Mouse (Mus musculus): ENCODE measurements around the gene Pde4b. TPM values are rescaled to one million over a fixed set of nuclear protein-coding genes. Genes with fewer than 3 reads are reported as not detected.

The Pde4b gene
- polyA plus RNA-seq, 1 experiment = 19.0 TPM

DNA sequence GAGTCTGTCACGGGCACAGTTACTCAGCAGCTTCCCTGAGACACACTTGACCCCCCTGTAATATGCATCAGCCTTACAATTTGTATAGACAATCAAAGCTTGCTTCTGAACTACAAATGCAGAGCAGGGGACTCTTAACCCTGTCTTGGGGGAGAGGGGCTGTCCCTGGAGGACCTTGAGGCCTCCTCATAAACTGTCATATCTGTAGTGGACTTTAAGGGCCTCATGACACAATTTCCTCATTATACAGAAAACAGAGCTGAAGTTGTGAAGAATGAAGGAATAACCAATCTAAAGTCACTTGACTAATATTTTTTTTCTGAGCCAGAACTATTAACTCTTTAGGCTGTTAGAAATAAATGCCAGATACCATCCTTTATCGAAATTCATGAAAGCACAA is 505.2 kb downstream of the Pde4b start:
- TF ChIP-seq POLR2A (IDR thresholded peaks at IDR 0.05; ENCODE audit: low read depth, low read length) = no peak
- TF ChIP-seq CTCF (IDR thresholded peaks at IDR 0.05; ENCODE audit: borderline replicate concordance, insufficient read depth, low read length) = no peak
- Histone ChIP-seq H3K4me3 (ENCODE audit: insufficient read depth, low read length) (no peak overlapping the region), H3K4me1 (ENCODE audit: control insufficient read depth, insufficient read depth, low read length) (peaks cover 7% of the 10 kb centered on the region; the same call in 1 of the 2 replicates), H3K27ac (ENCODE audit: insufficient read depth, low read length) (no peak overlapping the region)

DNA sequence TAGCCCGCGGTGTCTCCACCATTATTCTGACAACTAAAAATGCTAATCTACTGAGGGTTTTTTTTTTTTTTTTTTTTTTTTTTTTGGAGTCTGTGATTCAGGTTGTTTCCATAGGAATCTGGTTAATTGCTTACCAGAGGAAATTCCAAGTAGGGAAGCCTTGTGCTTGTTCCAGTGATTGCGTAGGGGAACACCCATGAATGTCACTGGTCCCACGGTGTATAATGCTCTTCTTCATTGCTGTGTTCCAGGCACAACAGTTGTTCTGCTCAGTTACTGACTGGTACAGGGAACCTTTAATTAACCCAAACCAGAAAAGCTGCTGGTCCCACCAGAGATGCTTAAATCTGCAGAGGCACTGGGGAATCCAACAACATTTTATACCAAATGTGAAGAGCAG is 506.3 kb downstream of the Pde4b start:
- TF ChIP-seq CTCF (IDR thresholded peaks at IDR 0.05; ENCODE audit: borderline replicate concordance, insufficient read depth, low read length) (no peak), POLR2A (IDR thresholded peaks at IDR 0.05; ENCODE audit: low read depth, low read length) (no peak)
- Histone ChIP-seq H3K4me1 (ENCODE audit: control insufficient read depth, insufficient read depth, low read length) (peaks cover 5% of the 10 kb centered on the region; the same call in 1 of the 2 replicates), H3K27ac (ENCODE audit: insufficient read depth, low read length) (no peak overlapping the region), H3K4me3 (ENCODE audit: insufficient read depth, low read length) (no peak overlapping the region)

GRCm38 (mm10) chr4:102594506-102594905 is 507.2 kb downstream of the Pde4b start:
- Histone ChIP-seq H3K4me1 (ENCODE audit: control insufficient read depth, insufficient read depth, low read length) (0 out of 2 replicates have a peak, but pooled peaks cover 3% of the 10 kb centered on the region), H3K4me3 (ENCODE audit: insufficient read depth, low read length) (no peak overlapping the region), H3K27ac (ENCODE audit: insufficient read depth, low read length) (no peak overlapping the region)
- no peak for TF ChIP-seq CTCF (IDR thresholded peaks at IDR 0.05; ENCODE audit: borderline replicate concordance, insufficient read depth, low read length)
- TF ChIP-seq POLR2A (IDR thresholded peaks at IDR 0.05; ENCODE audit: low read depth, low read length) = no peak

DNA sequence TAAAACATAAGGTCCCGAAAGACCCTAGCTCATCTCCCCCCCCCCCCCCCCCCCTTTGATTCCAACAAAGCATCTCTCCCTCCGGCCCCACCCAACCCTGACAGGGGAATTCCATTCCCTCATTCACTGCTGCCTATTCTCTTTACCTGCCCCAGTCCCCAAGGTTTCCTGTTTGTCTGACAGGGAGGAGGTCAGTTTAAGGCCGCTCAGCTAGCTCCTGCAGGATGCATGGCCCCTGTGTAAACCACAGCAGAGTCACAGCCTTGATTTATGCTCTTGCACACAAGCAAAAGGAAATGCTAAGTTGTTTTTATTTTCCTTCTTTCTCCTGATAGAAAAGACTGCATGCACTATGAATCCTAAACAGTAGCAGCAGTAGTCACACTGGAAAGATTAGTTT is 516.6 kb downstream of the Pde4b start:
- no peak for TF ChIP-seq CTCF (IDR thresholded peaks at IDR 0.05; ENCODE audit: borderline replicate concordance, insufficient read depth, low read length)
- TF ChIP-seq POLR2A (IDR thresholded peaks at IDR 0.05; ENCODE audit: low read depth, low read length) = no peak
- H3K27ac ChIP-seq (ENCODE audit: insufficient read depth, low read length) = no peak overlapping the region
- H3K4me3 ChIP-seq (ENCODE audit: insufficient read depth, low read length) = no peak overlapping the region
- H3K4me1 ChIP-seq (ENCODE audit: control insufficient read depth, insufficient read depth, low read length) = no peaks in the 10 kb centered on the region

GRCm38 (mm10) chr4:102605231-102605630 is 517.9 kb downstream of the Pde4b start:
- no peak for TF ChIP-seq POLR2A (IDR thresholded peaks at IDR 0.05; ENCODE audit: low read depth, low read length)
- no peak for TF ChIP-seq CTCF (IDR thresholded peaks at IDR 0.05; ENCODE audit: borderline replicate concordance, insufficient read depth, low read length)
- Histone ChIP-seq H3K4me3 (ENCODE audit: insufficient read depth, low read length) (no peak overlapping the region), H3K4me1 (ENCODE audit: control insufficient read depth, insufficient read depth, low read length) (no peaks in the 10 kb centered on the region), H3K27ac (ENCODE audit: insufficient read depth, low read length) (no peak overlapping the region)

GRCm38 (mm10) chr4:102605722-102606341 is 518.5 kb downstream of the Pde4b start:
- no peak overlapping the region for H3K27ac ChIP-seq (ENCODE audit: insufficient read depth, low read length)
- H3K4me1 ChIP-seq (ENCODE audit: control insufficient read depth, insufficient read depth, low read length) = no peaks in the 10 kb centered on the region
- TF ChIP-seq POLR2A (IDR thresholded peaks at IDR 0.05; ENCODE audit: low read depth, low read length) (no peak), CTCF (IDR thresholded peaks at IDR 0.05; ENCODE audit: borderline replicate concordance, insufficient read depth, low read length) (no peak)
- no peak overlapping the region for H3K4me3 ChIP-seq (ENCODE audit: insufficient read depth, low read length)

- Histone ChIP-seq H3K27ac (ENCODE audit: insufficient read depth, low read length) (no peak overlapping the region), H3K4me3 (ENCODE audit: insufficient read depth, low read length) (no peak overlapping the region), H3K4me1 (ENCODE audit: control insufficient read depth, insufficient read depth, low read length) (no peaks in the 10 kb centered on the region)
- TF ChIP-seq CTCF (IDR thresholded peaks at IDR 0.05; ENCODE audit: borderline replicate concordance, insufficient read depth, low read length) = no peak
- no peak for TF ChIP-seq POLR2A (IDR thresholded peaks at IDR 0.05; ENCODE audit: low read depth, low read length)
These were observed 519.5 kb downstream of the Pde4b start for GRCm38 (mm10) chr4:102606825-102607224.

GRCm38 (mm10) chr4:102607744-102608416 is 520.5 kb downstream of the Pde4b start:
- TF ChIP-seq POLR2A (IDR thresholded peaks at IDR 0.05; ENCODE audit: low read depth, low read length) = no peak
- TF ChIP-seq CTCF (IDR thresholded peaks at IDR 0.05; ENCODE audit: borderline replicate concordance, insufficient read depth, low read length) = no peak
- Histone ChIP-seq H3K4me1 (ENCODE audit: control insufficient read depth, insufficient read depth, low read length) (no peaks in the 10 kb centered on the region), H3K4me3 (ENCODE audit: insufficient read depth, low read length) (no peak overlapping the region), H3K27ac (ENCODE audit: insufficient read depth, low read length) (no peak overlapping the region)

- no peak for TF ChIP-seq POLR2A (IDR thresholded peaks at IDR 0.05; ENCODE audit: low read depth, low read length)
- no peak for TF ChIP-seq CTCF (IDR thresholded peaks at IDR 0.05; ENCODE audit: borderline replicate concordance, insufficient read depth, low read length)
- Histone ChIP-seq H3K4me3 (ENCODE audit: insufficient read depth, low read length) (no peak overlapping the region), H3K27ac (ENCODE audit: insufficient read depth, low read length) (no peak overlapping the region), H3K4me1 (ENCODE audit: control insufficient read depth, insufficient read depth, low read length) (no peaks in the 10 kb centered on the region)
These were observed 525.3 kb downstream of the Pde4b start for GRCm38 (mm10) chr4:102612596-102612995.

GRCm38 (mm10) chr4:102617774-102618173 is 530.4 kb downstream of the Pde4b start:
- TF ChIP-seq POLR2A (IDR thresholded peaks at IDR 0.05; ENCODE audit: low read depth, low read length) (no peak), CTCF (IDR thresholded peaks at IDR 0.05; ENCODE audit: borderline replicate concordance, insufficient read depth, low read length) (no peak)
- H3K27ac ChIP-seq (ENCODE audit: insufficient read depth, low read length) = no peak overlapping the region
- H3K4me1 ChIP-seq (ENCODE audit: control insufficient read depth, insufficient read depth, low read length) = no peaks in the 10 kb centered on the region
- H3K4me3 ChIP-seq (ENCODE audit: insufficient read depth, low read length) = no peak overlapping the region
